Mouse (Mus musculus): ENCODE measurements around the gene Lsp1. TPM values are rescaled to one million over a fixed set of nuclear protein-coding genes. Genes with fewer than 3 reads are reported as not detected.

The Lsp1 gene
- polyA plus RNA-seq, 1 experiment from 2014 or later = 26.2 TPM

DNA sequence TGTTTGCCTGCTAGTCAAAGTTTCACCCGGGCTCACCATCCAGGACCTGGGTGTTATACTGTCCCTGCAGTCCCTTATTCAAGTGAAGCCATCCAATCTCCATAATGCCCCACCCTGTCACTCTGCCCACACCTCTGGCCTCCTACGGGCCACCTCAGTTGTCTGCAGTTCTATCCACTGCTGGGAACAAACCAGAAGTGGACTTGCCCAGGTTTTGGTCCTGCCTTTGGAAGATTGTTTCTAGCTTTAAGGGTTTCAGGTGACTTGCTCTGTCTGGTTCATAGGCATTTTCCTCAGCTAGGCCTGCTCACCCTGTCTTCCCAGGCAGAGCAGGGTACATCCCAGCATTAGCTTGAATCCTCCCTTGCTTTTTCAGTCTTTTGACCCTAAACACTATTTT is 5.4 kb upstream of the Lsp1 start:
- no peak for ATAC-seq (ENCODE audit: low read depth)
- H3K4me3 ChIP-seq (ENCODE audit: low read depth, low read length) = no peak overlapping the region
- H3K9me3 ChIP-seq (replicated peaks; ENCODE audit: control insufficient read depth, low read length) = no peaks in the 10 kb centered on the region
- H3K27ac ChIP-seq (ENCODE audit: low read length) = no peak overlapping the region
- H3K9ac ChIP-seq (ENCODE audit: low read depth, low read length) = no peak overlapping the region
- H3K27me3 ChIP-seq (ENCODE audit: control insufficient read depth, insufficient read depth, low read depth, low read length) = no peaks in the 10 kb centered on the region
- no peaks in the 10 kb centered on the region for H3K36me3 ChIP-seq (ENCODE audit: control insufficient read depth, insufficient read depth)
- no peaks in the 10 kb centered on the region; the same call in 1 of the 2 replicates for H3K4me1 ChIP-seq (ENCODE audit: control insufficient read depth, low read depth, low read length)
- no peak overlapping the region for H3K4me2 ChIP-seq (ENCODE audit: low read depth, low read length)
- 48% methylated on average over 2 of the region's 2 CpGs for WGBS (ENCODE audit: insufficient replicate concordance)

DNA sequence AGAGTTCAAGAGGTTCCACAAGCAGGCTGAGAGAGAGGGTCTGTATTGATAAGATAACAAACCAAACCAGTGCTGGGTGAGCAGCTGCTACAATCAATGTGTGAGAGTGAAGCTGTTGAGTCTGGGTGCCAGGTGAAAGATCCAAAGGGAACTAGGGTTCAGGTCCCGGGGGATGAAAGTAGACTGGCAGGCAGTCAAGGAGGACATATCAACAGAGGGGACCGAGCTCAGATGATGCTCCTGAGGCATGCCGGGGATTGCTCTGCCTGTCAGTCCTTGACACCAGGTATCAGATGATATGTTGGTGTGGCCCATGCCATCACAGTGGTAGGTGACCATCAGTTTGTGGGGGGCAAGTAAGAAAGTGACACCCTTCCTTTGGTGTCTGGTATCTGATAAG is 3.8 kb upstream of the Lsp1 start:
- H3K4me1 ChIP-seq (ENCODE audit: control insufficient read depth, low read depth, low read length) = no peaks in the 10 kb centered on the region; the same call in 1 of the 2 replicates
- WGBS (ENCODE audit: insufficient replicate concordance) = 51% methylated on average over 3 of the region's 3 CpGs
- H3K9me3 ChIP-seq (replicated peaks; ENCODE audit: control insufficient read depth, low read length) = no peaks in the 10 kb centered on the region
- no peaks in the 10 kb centered on the region for H3K36me3 ChIP-seq (ENCODE audit: control insufficient read depth, insufficient read depth)
- H3K4me2 ChIP-seq (ENCODE audit: low read depth, low read length) = no peak overlapping the region
- H3K9ac ChIP-seq (ENCODE audit: low read depth, low read length) = no peak overlapping the region
- no peak overlapping the region for H3K27ac ChIP-seq (ENCODE audit: low read length)
- ATAC-seq (ENCODE audit: low read depth) = no peak
- no peak overlapping the region for H3K4me3 ChIP-seq (ENCODE audit: low read depth, low read length)
- no peaks in the 10 kb centered on the region for H3K27me3 ChIP-seq (ENCODE audit: control insufficient read depth, insufficient read depth, low read depth, low read length)

GRCm38 (mm10) chr7:142457227-142457811 is 3.3 kb upstream of the Lsp1 start:
- H3K27ac ChIP-seq (ENCODE audit: low read length) = peak overlapping the region; percentile 44
- no peak overlapping the region for H3K4me3 ChIP-seq (ENCODE audit: low read depth, low read length)
- 13% methylated on average over 3 of the region's 3 CpGs for WGBS (ENCODE audit: insufficient replicate concordance)
- no peak overlapping the region for H3K4me2 ChIP-seq (ENCODE audit: low read depth, low read length)
- H3K27me3 ChIP-seq (ENCODE audit: control insufficient read depth, insufficient read depth, low read depth, low read length) = no peaks in the 10 kb centered on the region
- no peak for ATAC-seq (ENCODE audit: low read depth)
- no peak overlapping the region for H3K9ac ChIP-seq (ENCODE audit: low read depth, low read length)
- no peaks in the 10 kb centered on the region for H3K36me3 ChIP-seq (ENCODE audit: control insufficient read depth, insufficient read depth)
- H3K4me1 ChIP-seq (ENCODE audit: control insufficient read depth, low read depth, low read length) = no peaks in the 10 kb centered on the region; the same call in 1 of the 2 replicates
- H3K9me3 ChIP-seq (replicated peaks; ENCODE audit: control insufficient read depth, low read length) = no peaks in the 10 kb centered on the region

DNA sequence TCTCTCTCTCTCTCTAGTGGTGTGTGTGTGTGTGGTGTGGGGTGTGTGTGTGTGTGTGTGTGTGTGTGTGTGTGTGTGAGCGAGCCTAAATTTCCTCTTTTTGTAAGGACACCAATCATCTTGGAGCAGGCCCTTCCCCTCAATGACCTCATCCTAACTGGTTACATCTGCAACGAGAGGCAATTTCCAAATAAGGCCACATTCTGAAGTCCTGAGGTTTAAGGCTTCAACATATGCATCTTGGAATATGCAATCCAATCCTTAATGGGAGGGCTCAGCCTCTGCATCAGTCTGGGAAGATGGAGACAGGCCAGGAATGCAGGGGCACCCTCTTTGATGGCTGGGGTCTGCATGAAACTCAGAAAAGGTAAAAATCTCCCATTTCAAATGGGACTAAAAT is 2.6 kb upstream of the Lsp1 start:
- no peak overlapping the region for H3K9ac ChIP-seq (ENCODE audit: low read depth, low read length)
- H3K4me3 ChIP-seq (ENCODE audit: low read depth, low read length) = no peak overlapping the region
- H3K27ac ChIP-seq (ENCODE audit: low read length) = peak overlapping the region; percentile 44; the same call in 1 of the 2 replicates
- no peak overlapping the region for H3K4me2 ChIP-seq (ENCODE audit: low read depth, low read length)
- WGBS (ENCODE audit: insufficient replicate concordance) = 33% methylated on average over 2 of the region's 2 CpGs
- peak; percentile 62 for ATAC-seq (ENCODE audit: low read depth)
- no peaks in the 10 kb centered on the region; the same call in 1 of the 2 replicates for H3K4me1 ChIP-seq (ENCODE audit: control insufficient read depth, low read depth, low read length)
- H3K9me3 ChIP-seq (replicated peaks; ENCODE audit: control insufficient read depth, low read length) = no peaks in the 10 kb centered on the region
- no peaks in the 10 kb centered on the region for H3K36me3 ChIP-seq (ENCODE audit: control insufficient read depth, insufficient read depth)
- no peaks in the 10 kb centered on the region for H3K27me3 ChIP-seq (ENCODE audit: control insufficient read depth, insufficient read depth, low read depth, low read length)

DNA sequence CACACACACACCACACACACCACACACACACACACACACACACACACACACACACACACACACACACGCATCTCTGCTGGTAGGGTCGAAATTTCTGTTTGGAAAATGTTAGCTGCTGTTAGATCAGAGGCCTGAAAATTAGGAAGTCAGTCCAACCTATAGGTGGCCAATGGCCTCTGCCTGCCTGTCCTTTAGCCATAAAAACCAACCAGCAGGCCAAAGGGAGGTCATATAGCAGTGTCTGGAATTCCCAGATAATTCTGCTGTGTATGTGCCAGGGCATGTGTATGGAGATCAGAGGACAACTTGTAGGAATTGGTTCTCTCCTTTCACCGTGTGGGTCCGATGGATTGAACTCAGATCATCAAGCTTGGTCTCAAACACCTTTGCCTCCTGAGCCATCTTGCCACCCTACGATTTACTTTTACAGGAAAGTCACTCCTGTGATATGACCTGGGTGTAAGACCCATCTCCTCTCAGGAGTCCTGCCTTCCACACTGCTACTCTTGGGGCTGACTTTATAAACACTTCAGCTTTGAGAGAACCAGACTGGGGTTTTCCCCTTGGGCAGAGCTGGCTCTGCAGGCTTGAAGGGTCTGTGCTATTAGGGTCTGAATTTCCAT is 1.8 kb upstream of the Lsp1 start:
- H3K9me3 ChIP-seq (replicated peaks; ENCODE audit: control insufficient read depth, low read length) = no peaks in the 10 kb centered on the region
- no peak overlapping the region for H3K9ac ChIP-seq (ENCODE audit: low read depth, low read length)
- no peak overlapping the region for H3K27ac ChIP-seq (ENCODE audit: low read length)
- H3K4me2 ChIP-seq (ENCODE audit: low read depth, low read length) = no peak overlapping the region
- no peak overlapping the region for H3K4me3 ChIP-seq (ENCODE audit: low read depth, low read length)
- no peaks in the 10 kb centered on the region; the same call in 1 of the 2 replicates for H3K4me1 ChIP-seq (ENCODE audit: control insufficient read depth, low read depth, low read length)
- no peak for ATAC-seq (ENCODE audit: low read depth)
- H3K36me3 ChIP-seq (ENCODE audit: control insufficient read depth, insufficient read depth) = no peaks in the 10 kb centered on the region
- 66% methylated on average over 5 of the region's 5 CpGs for WGBS (ENCODE audit: insufficient replicate concordance)
- H3K27me3 ChIP-seq (ENCODE audit: control insufficient read depth, insufficient read depth, low read depth, low read length) = no peaks in the 10 kb centered on the region

DNA sequence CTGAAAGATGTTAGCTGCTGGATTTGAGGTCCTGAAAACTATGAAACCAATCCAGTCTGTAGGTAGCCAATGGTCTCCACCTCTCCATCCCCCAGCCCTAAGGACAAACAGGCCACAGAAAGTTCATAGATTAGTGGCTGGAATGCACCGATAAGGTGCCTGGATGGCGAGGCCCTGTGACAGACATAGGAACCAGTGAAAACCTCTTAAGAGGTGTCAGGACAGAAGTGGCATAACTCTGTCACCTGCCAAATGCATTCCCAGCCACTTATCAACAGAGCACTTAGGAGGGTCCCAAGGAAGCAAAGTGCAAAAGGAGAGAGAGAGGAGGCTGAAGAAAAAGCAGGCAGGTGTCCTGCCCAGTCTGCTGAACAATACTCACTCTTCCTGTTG is 1.3 kb upstream of the Lsp1 start:
- Histone ChIP-seq H3K9me3 (replicated peaks; ENCODE audit: control insufficient read depth, low read length) (no peaks in the 10 kb centered on the region), H3K27ac (ENCODE audit: low read length) (no peak overlapping the region), H3K36me3 (ENCODE audit: control insufficient read depth, insufficient read depth) (no peaks in the 10 kb centered on the region), H3K4me3 (ENCODE audit: low read depth, low read length) (no peak overlapping the region), H3K27me3 (ENCODE audit: control insufficient read depth, insufficient read depth, low read depth, low read length) (no peaks in the 10 kb centered on the region), H3K4me2 (ENCODE audit: low read depth, low read length) (no peak overlapping the region), H3K9ac (ENCODE audit: low read depth, low read length) (no peak overlapping the region), H3K4me1 (ENCODE audit: control insufficient read depth, low read depth, low read length) (no peaks in the 10 kb centered on the region; the same call in 1 of the 2 replicates)
- WGBS (ENCODE audit: insufficient replicate concordance) = 42% methylated on average over 2 of the region's 2 CpGs
- ATAC-seq (ENCODE audit: low read depth) = no peak

DNA sequence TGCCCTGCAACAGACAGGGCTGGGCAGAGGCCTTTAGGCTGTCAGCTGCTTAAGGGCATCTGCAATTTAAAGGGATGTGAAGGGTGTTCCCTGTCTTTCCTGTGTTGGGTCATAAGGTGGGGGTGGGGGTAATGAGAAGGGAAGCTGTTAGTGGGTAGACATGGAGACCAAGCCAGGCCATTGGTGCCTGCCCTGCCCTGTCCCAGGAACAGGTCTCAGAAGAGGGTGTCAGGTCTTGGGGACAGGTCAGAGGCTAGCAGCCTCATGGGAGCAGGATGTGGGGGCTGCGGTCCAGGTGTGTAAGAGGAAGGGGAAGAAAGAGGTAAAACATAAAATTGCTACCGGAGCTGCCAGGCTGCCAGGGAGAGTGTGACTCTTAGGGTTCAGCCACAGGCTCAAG is 837 bp downstream of the Lsp1 start:
- no peaks in the 10 kb centered on the region; the same call in 1 of the 2 replicates for H3K4me1 ChIP-seq (ENCODE audit: control insufficient read depth, low read depth, low read length)
- no peaks in the 10 kb centered on the region for H3K27me3 ChIP-seq (ENCODE audit: control insufficient read depth, insufficient read depth, low read depth, low read length)
- H3K4me3 ChIP-seq (ENCODE audit: low read depth, low read length) = peak overlapping the region; percentile 41
- no peaks in the 10 kb centered on the region for H3K36me3 ChIP-seq (ENCODE audit: control insufficient read depth, insufficient read depth)
- H3K9me3 ChIP-seq (replicated peaks; ENCODE audit: control insufficient read depth, low read length) = no peaks in the 10 kb centered on the region
- no peak overlapping the region; the same call in 1 of the 2 replicates for H3K27ac ChIP-seq (ENCODE audit: low read length)
- H3K4me2 ChIP-seq (ENCODE audit: low read depth, low read length) = no peak overlapping the region
- ATAC-seq (ENCODE audit: low read depth) = peak; percentile 31
- no peak overlapping the region for H3K9ac ChIP-seq (ENCODE audit: low read depth, low read length)
- WGBS (ENCODE audit: insufficient replicate concordance) = 51% methylated on average over 2 of the region's 2 CpGs

DNA sequence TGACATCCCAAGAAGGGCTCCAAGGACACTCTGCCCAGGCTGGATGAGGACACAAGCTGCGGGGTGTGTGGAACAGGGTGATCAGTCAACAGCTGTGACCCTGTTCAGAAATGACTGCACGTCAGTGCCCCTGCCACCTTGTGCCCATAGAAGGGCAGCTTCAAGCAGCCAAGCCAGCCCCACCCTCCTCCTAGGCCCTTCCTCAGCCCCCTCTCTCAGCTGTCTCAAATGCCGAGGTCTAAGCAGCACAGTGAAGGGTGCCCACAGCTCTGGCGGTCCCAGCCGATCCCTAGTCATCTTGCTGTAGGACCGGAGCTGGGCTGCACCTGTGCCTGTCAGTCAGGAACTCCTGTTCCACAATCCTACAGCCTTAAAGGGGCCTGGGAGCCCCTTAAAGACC is 1.6 kb downstream of the Lsp1 start:
- WGBS (ENCODE audit: insufficient replicate concordance) = 58% methylated on average over 6 of the region's 6 CpGs
- Histone ChIP-seq H3K4me1 (ENCODE audit: control insufficient read depth, low read depth, low read length) (no peaks in the 10 kb centered on the region; the same call in 1 of the 2 replicates), H3K4me3 (ENCODE audit: low read depth, low read length) (peak overlapping the region; percentile 41; the same call in 1 of the 2 replicates)

DNA sequence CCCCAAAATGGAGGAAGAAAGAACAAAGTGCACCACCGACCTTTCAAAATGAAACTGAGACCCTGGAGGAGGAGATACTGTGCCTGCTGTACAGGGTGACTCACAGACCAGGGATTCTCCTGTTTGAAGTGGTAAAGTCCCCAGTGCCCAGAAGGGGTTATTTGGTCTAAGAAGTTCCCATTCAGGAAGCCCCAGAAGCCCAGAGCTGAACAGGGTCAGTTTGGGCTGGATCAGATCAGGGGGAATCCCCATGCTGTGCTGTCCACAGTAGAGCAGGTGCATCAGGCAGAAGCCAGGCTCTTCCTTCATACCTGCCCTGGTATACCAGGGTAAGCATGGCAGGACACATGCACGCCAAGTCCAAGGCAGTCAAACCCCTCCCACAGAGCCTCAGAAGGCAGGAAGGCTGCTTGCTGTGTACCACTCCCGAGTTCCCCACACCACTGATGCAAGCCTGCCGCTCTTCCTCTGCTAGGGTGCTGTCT is 2.0 kb downstream of the Lsp1 start:
- H3K4me2 ChIP-seq (ENCODE audit: low read depth, low read length) = 0 out of 2 replicates have a peak overlapping the region, but pooled peaks have one; percentile 25
- 35% methylated on average over 4 of the region's 4 CpGs for WGBS (ENCODE audit: insufficient replicate concordance)
- H3K9ac ChIP-seq (ENCODE audit: low read depth, low read length) = no peak overlapping the region
- no peaks in the 10 kb centered on the region for H3K9me3 ChIP-seq (replicated peaks; ENCODE audit: control insufficient read depth, low read length)
- no peaks in the 10 kb centered on the region for H3K4me1 ChIP-seq (ENCODE audit: control insufficient read depth, low read depth, low read length)
- no peaks in the 10 kb centered on the region for H3K27me3 ChIP-seq (ENCODE audit: control insufficient read depth, insufficient read depth, low read depth, low read length)
- H3K27ac ChIP-seq (ENCODE audit: low read length) = no peak overlapping the region
- H3K36me3 ChIP-seq (ENCODE audit: control insufficient read depth, insufficient read depth) = no peaks in the 10 kb centered on the region
- no peak for ATAC-seq (ENCODE audit: low read depth)
- H3K4me3 ChIP-seq (ENCODE audit: low read depth, low read length) = no peak overlapping the region

More for the DNA sequence above, 1.6 kb downstream of the Lsp1 start:
- Histone ChIP-seq H3K27ac (ENCODE audit: low read length) (no peak overlapping the region), H3K36me3 (ENCODE audit: control insufficient read depth, insufficient read depth) (no peaks in the 10 kb centered on the region), H3K27me3 (ENCODE audit: control insufficient read depth, insufficient read depth, low read depth, low read length) (no peaks in the 10 kb centered on the region), H3K4me2 (ENCODE audit: low read depth, low read length) (no peak overlapping the region; the same call in 1 of the 2 replicates), H3K9ac (ENCODE audit: low read depth, low read length) (no peak overlapping the region), H3K9me3 (replicated peaks; ENCODE audit: control insufficient read depth, low read length) (no peaks in the 10 kb centered on the region)
- no peak for ATAC-seq (ENCODE audit: low read depth)
